Mouse (Mus musculus): ENCODE data around the gene Cycs. TPM values are rescaled to one million over a fixed set of nuclear protein-coding genes. Genes with fewer than 3 reads are reported as not detected.

Gene Cycs
- polyA plus RNA-seq, 1 experiment = 4.0 TPM

GRCm38 (mm10) chr6:50529194-50529593 is 37.1 kb downstream of the Cycs start:
- H3K4me3 ChIP-seq (replicated peaks; ENCODE audit: extremely low read depth, low read depth, low read length) = no peak overlapping the region
- DNase-seq = no peak
- H3K4me1 ChIP-seq (ENCODE audit: control insufficient read depth, insufficient read depth, low read length) = no peaks in the 10 kb centered on the region
- TF ChIP-seq CTCF (IDR thresholded peaks at IDR 0.05; ENCODE audit: insufficient read depth, low read length) = no peak
- no peak for TF ChIP-seq POLR2A (IDR thresholded peaks at IDR 0.05; ENCODE audit: borderline replicate concordance, extremely low read depth, low read depth, low read length)
- 84% methylated on average over 11 of the region's 11 CpGs for WGBS

GRCm38 (mm10) chr6:50527416-50527815 is 38.9 kb downstream of the Cycs start:
- H3K4me1 ChIP-seq (ENCODE audit: control insufficient read depth, insufficient read depth, low read length) = no peaks in the 10 kb centered on the region
- DNase-seq = no peak
- H3K4me3 ChIP-seq (replicated peaks; ENCODE audit: extremely low read depth, low read depth, low read length) = no peak overlapping the region
- 75% methylated on average over 9 of the region's 9 CpGs for WGBS
- TF ChIP-seq POLR2A (IDR thresholded peaks at IDR 0.05; ENCODE audit: borderline replicate concordance, extremely low read depth, low read depth, low read length) (no peak), CTCF (IDR thresholded peaks at IDR 0.05; ENCODE audit: insufficient read depth, low read length) (no peak)

GRCm38 (mm10) chr6:50526597-50527024 is 39.7 kb downstream of the Cycs start:
- no peak for TF ChIP-seq POLR2A (IDR thresholded peaks at IDR 0.05; ENCODE audit: borderline replicate concordance, extremely low read depth, low read depth, low read length)
- TF ChIP-seq CTCF (IDR thresholded peaks at IDR 0.05; ENCODE audit: insufficient read depth, low read length) = peak; percentile 61
- DNase-seq = peak; percentile 50
- WGBS = 29% methylated on average over 7 of the region's 7 CpGs
- Histone ChIP-seq H3K4me1 (ENCODE audit: control insufficient read depth, insufficient read depth, low read length) (no peaks in the 10 kb centered on the region), H3K4me3 (replicated peaks; ENCODE audit: extremely low read depth, low read depth, low read length) (no peak overlapping the region)

- no peak for DNase-seq
- WGBS = 91% methylated on average over 8 of the region's 8 CpGs
- Histone ChIP-seq H3K4me1 (ENCODE audit: control insufficient read depth, insufficient read depth, low read length) (no peaks in the 10 kb centered on the region), H3K4me3 (replicated peaks; ENCODE audit: extremely low read depth, low read depth, low read length) (no peak overlapping the region)
- TF ChIP-seq POLR2A (IDR thresholded peaks at IDR 0.05; ENCODE audit: borderline replicate concordance, extremely low read depth, low read depth, low read length) = no peak
- TF ChIP-seq CTCF (IDR thresholded peaks at IDR 0.05; ENCODE audit: insufficient read depth, low read length) = no peak
These were observed 40.5 kb downstream of the Cycs start for GRCm38 (mm10) chr6:50525846-50526245.

- Histone ChIP-seq H3K4me1 (ENCODE audit: control insufficient read depth, insufficient read depth, low read length) (no peaks in the 10 kb centered on the region), H3K4me3 (replicated peaks; ENCODE audit: extremely low read depth, low read depth, low read length) (no peak overlapping the region)
- 83% methylated on average over 10 of the region's 10 CpGs for WGBS
- no peak for TF ChIP-seq CTCF (IDR thresholded peaks at IDR 0.05; ENCODE audit: insufficient read depth, low read length)
- no peak for TF ChIP-seq POLR2A (IDR thresholded peaks at IDR 0.05; ENCODE audit: borderline replicate concordance, extremely low read depth, low read depth, low read length)
- DNase-seq = no peak
These were observed 42.0 kb downstream of the Cycs start for GRCm38 (mm10) chr6:50524261-50524896.

GRCm38 (mm10) chr6:50522772-50523171 is 43.6 kb downstream of the Cycs start:
- no peaks in the 10 kb centered on the region for H3K4me1 ChIP-seq (ENCODE audit: control insufficient read depth, insufficient read depth, low read length)
- no peak for DNase-seq
- TF ChIP-seq CTCF (IDR thresholded peaks at IDR 0.05; ENCODE audit: insufficient read depth, low read length) (no peak), POLR2A (IDR thresholded peaks at IDR 0.05; ENCODE audit: borderline replicate concordance, extremely low read depth, low read depth, low read length) (no peak)
- H3K4me3 ChIP-seq (replicated peaks; ENCODE audit: extremely low read depth, low read depth, low read length) = no peak overlapping the region
- 89% methylated on average over 7 of the region's 7 CpGs for WGBS

GRCm38 (mm10) chr6:50521532-50522135 is 44.7 kb downstream of the Cycs start:
- 69% methylated on average over 7 of the region's 7 CpGs for whole genome bisulfite sequencing
- DNase-seq = no peak
- Histone ChIP-seq H3K4me3 (replicated peaks; ENCODE audit: extremely low read depth, low read depth, low read length) (no peak overlapping the region), H3K4me1 (ENCODE audit: control insufficient read depth, insufficient read depth, low read length) (no peaks in the 10 kb centered on the region)
- no peak for TF ChIP-seq POLR2A (IDR thresholded peaks at IDR 0.05; ENCODE audit: borderline replicate concordance, extremely low read depth, low read depth, low read length)
- TF ChIP-seq CTCF (IDR thresholded peaks at IDR 0.05; ENCODE audit: insufficient read depth, low read length) = no peak

- WGBS = 62% methylated on average over 5 of the region's 5 CpGs
- no peak for TF ChIP-seq POLR2A (IDR thresholded peaks at IDR 0.05; ENCODE audit: borderline replicate concordance, extremely low read depth, low read depth, low read length)
- no peak for TF ChIP-seq CTCF (IDR thresholded peaks at IDR 0.05; ENCODE audit: insufficient read depth, low read length)
- no peak for DNase-seq
- Histone ChIP-seq H3K4me1 (ENCODE audit: control insufficient read depth, insufficient read depth, low read length) (no peaks in the 10 kb centered on the region), H3K4me3 (replicated peaks; ENCODE audit: extremely low read depth, low read depth, low read length) (no peak overlapping the region)
These were observed 46.2 kb downstream of the Cycs start for GRCm38 (mm10) chr6:50520139-50520538.

- H3K4me3 ChIP-seq (replicated peaks; ENCODE audit: extremely low read depth, low read depth, low read length) = no peak overlapping the region
- 86% methylated on average over 5 of the region's 5 CpGs for WGBS
- no peak for TF ChIP-seq CTCF (IDR thresholded peaks at IDR 0.05; ENCODE audit: insufficient read depth, low read length)
- no peak for TF ChIP-seq POLR2A (IDR thresholded peaks at IDR 0.05; ENCODE audit: borderline replicate concordance, extremely low read depth, low read depth, low read length)
These were observed 48.0 kb downstream of the Cycs start for GRCm38 (mm10) chr6:50518371-50518770.

More at GRCm38 (mm10) chr6:50518371-50518770, 48.0 kb downstream of the Cycs start:
- no peak for DNase-seq
- H3K4me1 ChIP-seq (ENCODE audit: control insufficient read depth, insufficient read depth, low read length) = no peaks in the 10 kb centered on the region

Other genes with a start within 250 kb of the Cycs start
- 4.1 and 6.7 TPM in 2 replicates for gene Osbpl3, start 110.3 kb downstream of the Cycs start, polyA plus RNA-seq (2012; rRNA removed)
- 0.32 and 0.34 TPM in 2 replicates for gene 4921507P07Rik, start 30.1 kb upstream of the Cycs start, polyA plus RNA-seq (2012; rRNA removed)
- gene Npvf, start 87.9 kb upstream of the Cycs start, polyA plus RNA-seq (2012; rRNA removed) = not detected in 2 replicates